Comparison of ENCODE assay signal across 26 mouse cellular contexts in the genomic region with DNA sequence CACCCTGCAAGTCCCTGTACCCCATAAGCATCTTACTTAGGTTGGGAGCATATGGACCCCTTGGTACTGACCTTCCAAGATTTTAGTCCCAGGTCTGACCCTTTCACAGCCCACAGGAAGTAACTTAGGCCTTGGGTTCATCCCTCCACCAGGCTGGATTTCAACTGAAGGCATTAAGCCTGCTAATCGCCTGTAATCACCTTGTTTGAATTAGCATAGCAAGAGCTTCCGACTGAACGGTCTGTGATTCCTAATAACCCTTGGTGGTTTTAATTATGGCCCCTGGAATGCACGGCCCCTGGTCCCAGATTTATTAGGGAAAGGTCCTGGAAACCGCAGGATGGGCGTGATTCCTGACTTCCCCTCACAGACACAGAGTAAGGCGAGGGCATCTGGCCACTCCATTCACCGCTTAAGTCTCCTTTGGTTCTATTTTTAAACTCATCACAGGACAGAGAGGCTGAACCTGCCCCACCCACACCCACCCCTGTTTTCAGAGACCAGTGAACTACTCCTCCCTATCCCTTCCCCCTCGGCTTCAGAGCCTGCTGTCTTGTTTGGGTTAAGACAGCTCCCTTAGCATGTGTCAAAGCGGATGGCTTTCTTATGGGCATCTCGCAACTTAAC. TPM values are rescaled to one million over a fixed set of nuclear protein-coding genes. Genes with fewer than 3 reads are reported as not detected.
DNase-seq lines count a peak whose midpoint lies in the region; ATAC-seq and TF ChIP-seq lines count a peak whose summit lies in the region.
"Had no signal": no experiment of that assay in that cellular context is flagged by ENCODE, and none has a peak within 500 bp of the region (broad histone marks: within the 10 kb centered on the region; RNA-seq: fewer than 3 reads in every experiment).

No protein-coding gene starts in this region.

- DNase-seq in heart, postnatal 0 days (ENCODE audit: low spot score): peak; percentile 29
- DNase-seq in heart, postnatal 10 days: no peak
- peak; percentile 51 for DNase-seq in ES-CJ7 (ENCODE audit: low read depth, low spot score)
- peak; percentile 17 for DNase-seq in Muller cell, postnatal 12 days (ENCODE audit: inconsistent ontology term)
- DNase-seq in forelimb bud, embryonic 11.5 days (ENCODE audit: low read depth, low spot score): peak; percentile 40
- no peak for DNase-seq in yolk sac, embryonic 10.5 days (ENCODE audit: low spot score)
- DNase-seq in layer of hippocampus, postnatal 10 days (ENCODE audit: low spot score in 2 of 2): no peak
- DNase-seq: cerebellum, postnatal 14 days; heart, postnatal 14 days; layer of hippocampus, postnatal 36 days; right cerebral cortex, postnatal 14 days; thymus, postnatal 14 days had no signal

- H3K4me2 ChIP-seq in heart, postnatal 0 days (ENCODE audit: low read depth, low read length): no peak overlapping the region
- H3K4me2 ChIP-seq: hindbrain, embryonic 15.5 days; liver, embryonic 12.5 days; lung, embryonic 15.5 days; midbrain, embryonic 13.5 days had no signal

- intact Hi-C loops in heart, postnatal 10 days (cut with DNase I): no loop called here

- no peak overlapping the region for H3K9ac ChIP-seq in heart, postnatal 0 days (replicated peaks; ENCODE audit: low read depth, low read length)
- H3K9ac ChIP-seq: hindbrain, embryonic 15.5 days; liver, embryonic 12.5 days; lung, embryonic 15.5 days; midbrain, embryonic 13.5 days had no signal

- no peak overlapping the region for H3K27ac ChIP-seq in heart, postnatal 0 days (ENCODE audit: low read depth)
- H3K27ac ChIP-seq: hindbrain, embryonic 15.5 days; liver, embryonic 12.5 days; lung, embryonic 15.5 days; macrophage; midbrain, embryonic 13.5 days; stomach, postnatal 0 days had no signal

- H3K27me3 ChIP-seq in heart, postnatal 0 days (ENCODE audit: control insufficient read depth, insufficient read depth, low read length): 0 out of 2 replicates have a peak, but pooled peaks cover 3% of the 10 kb centered on the region
- H3K27me3 ChIP-seq: hindbrain, embryonic 15.5 days; liver, embryonic 12.5 days; lung, embryonic 15.5 days had no signal

- H3K4me1 ChIP-seq in heart, postnatal 0 days (ENCODE audit: control insufficient read depth, insufficient read depth): peaks cover 5% of the 10 kb centered on the region; the same call in 1 of the 2 replicates
- H3K4me1 ChIP-seq: hindbrain, embryonic 15.5 days; liver, embryonic 12.5 days; lung, embryonic 15.5 days had no signal

- no peak for ATAC-seq in heart, postnatal 0 days (ENCODE audit: insufficient read depth, low read depth)
- ATAC-seq: CD4-positive, CD25-positive, alpha-beta regulatory T cell, adult 4 months; forebrain, embryonic 14.5 days; intestine, postnatal 0 days; liver, embryonic 12.5 days; midbrain, embryonic 13.5 days had no signal

- no peak for TF ChIP-seq EP300 in heart, postnatal 0 days (IDR thresholded peaks at IDR 0.05; ENCODE audit: low read depth)

- no peak for TF ChIP-seq CTCF in heart, postnatal 0 days (IDR thresholded peaks at IDR 0.05; ENCODE audit: low read depth)

- WGBS in heart, postnatal 0 days: 34% methylated on average over 11 of the region's 11 CpGs

- H3K36me3 ChIP-seq in heart, postnatal 0 days (replicated peaks; ENCODE audit: control insufficient read depth, insufficient read depth, low read length): no peaks in the 10 kb centered on the region
- H3K36me3 ChIP-seq: hindbrain, embryonic 15.5 days; liver, embryonic 12.5 days; lung, embryonic 15.5 days; midbrain, embryonic 13.5 days had no signal

- H3K4me3 ChIP-seq in heart, postnatal 0 days (ENCODE audit: low read depth, low read length): no peak overlapping the region
- H3K4me3 ChIP-seq: hindbrain, embryonic 15.5 days; liver, embryonic 12.5 days; lung, embryonic 15.5 days; midbrain, embryonic 13.5 days had no signal

- no peaks in the 10 kb centered on the region for H3K9me3 ChIP-seq in heart, postnatal 0 days (replicated peaks; ENCODE audit: control insufficient read depth, low read length)
- H3K9me3 ChIP-seq: hindbrain, embryonic 15.5 days; liver, embryonic 12.5 days; lung, embryonic 15.5 days; midbrain, embryonic 13.5 days had no signal

RNA-seq across cellular contexts. Expression of a gene that starts 31.9 kb away (rescaled TPM):
- not detected in 2 replicates for total RNA-seq in heart, postnatal 0 days (2014; rRNA removed; ENCODE audit: low replicate concordance)
- not detected in 2 replicates for polyA plus RNA-seq in heart, postnatal 0 days (2015; fragmentation: Nextera tagmentation; extraction: Ambion mirVana)
- total RNA-seq in heart, postnatal 10 days (2021): not detected
- not detected for total RNA-seq in layer of hippocampus, postnatal 10 days (2021)
- total RNA-seq: adrenal gland, adult 8-10 months; gastrocnemius, postnatal 4 days; heart, postnatal 14 days; layer of hippocampus, postnatal 36 days; left cerebral cortex, postnatal 36 days; MEL had no signal
- polyA plus RNA-seq: CD4-positive, CD25-positive, alpha-beta regulatory T cell, adult 4 months; forebrain, embryonic 14.5 days; hindbrain, embryonic 15.5 days; intestine, postnatal 0 days; liver, embryonic 12.5 days; lung, embryonic 15.5 days; macrophage; midbrain, embryonic 13.5 days; spleen, adult 2 months; stomach, postnatal 0 days had no signal

RNA-seq across cellular contexts. Expression of a gene that starts 49.9 kb away (rescaled TPM):
- not detected in 2 replicates for total RNA-seq in heart, postnatal 0 days (2014; rRNA removed; ENCODE audit: low replicate concordance)
- polyA plus RNA-seq in heart, postnatal 0 days (2015; fragmentation: Nextera tagmentation; extraction: Ambion mirVana): not detected in 2 replicates
- under 1 TPM; 0.10 to 0.12 TPM for total RNA-seq in heart, postnatal 10 days (2021)
- 1 to 10 TPM in 1 of 2 experiments, under 1 TPM in 1; 0.94 to 1.2 TPM for total RNA-seq in layer of hippocampus, postnatal 10 days (2021)
- total RNA-seq: MEL had no signal
- polyA plus RNA-seq: CD4-positive, CD25-positive, alpha-beta regulatory T cell, adult 4 months; intestine, postnatal 0 days; macrophage had no signal

Comparison
In these comparisons a context has a peak if more than half of its experiments do, and no peak if none do; other contexts are left out.
1. DNase-seq: peak in heart, postnatal 0 days (single experiment), ES-CJ7 (single experiment), Muller cell, postnatal 12 days (single experiment) and forelimb bud, embryonic 11.5 days (single experiment); none in heart, postnatal 10 days (0 of 2), yolk sac, embryonic 10.5 days (single experiment) and layer of hippocampus, postnatal 10 days (0 of 2).